Mouse (Mus musculus): ENCODE results near the gene Dcdc2a.

Gene Dcdc2a

GRCm38 (mm10) chr13:25055873-25056667, at the start of gene Dcdc2a:
TSS of gene Dcdc2a (plus strand) at chr13:25056004.
- DNase-seq (ENCODE audit: low spot score): no peak

- DNase-seq (ENCODE audit: low spot score): peak; percentile 52
These were observed 48.7 kb upstream of the Dcdc2a start for GRCm38 (mm10) chr13:25007115-25007514.

- no peak for DNase-seq (ENCODE audit: low spot score)
These were observed 37.5 kb upstream of the Dcdc2a start for GRCm38 (mm10) chr13:25018316-25018715.

- DNase-seq (ENCODE audit: low spot score): peak; percentile 85
These were observed 35.8 kb upstream of the Dcdc2a start, which contains the start of gene Mrs2 for GRCm38 (mm10) chr13:25019793-25020539. TSS of gene Mrs2 (minus strand) at chr13:25020379.

GRCm38 (mm10) chr13:25020540-25020892, 35.3 kb upstream of the Dcdc2a start:
- no peak for DNase-seq (ENCODE audit: low spot score)

- DNase-seq (ENCODE audit: low spot score): no peak
These were observed 33.4 kb upstream of the Dcdc2a start for GRCm38 (mm10) chr13:25022386-25022785.

GRCm38 (mm10) chr13:25023129-25023528, 32.7 kb upstream of the Dcdc2a start:
- DNase-seq (ENCODE audit: low spot score): no peak

- DNase-seq (ENCODE audit: low spot score): no peak
These were observed 31.1 kb upstream of the Dcdc2a start for GRCm38 (mm10) chr13:25024655-25025054.

GRCm38 (mm10) chr13:25026409-25027113, 29.2 kb upstream of the Dcdc2a start:
- DNase-seq (ENCODE audit: low spot score): no peak

GRCm38 (mm10) chr13:25027114-25027425, 28.7 kb upstream of the Dcdc2a start:
- no peak for DNase-seq (ENCODE audit: low spot score)

GRCm38 (mm10) chr13:25039488-25039887, 16.3 kb upstream of the Dcdc2a start:
- DNase-seq (ENCODE audit: low spot score): no peak

- DNase-seq (ENCODE audit: low spot score): no peak
These were observed 3.1 kb upstream of the Dcdc2a start for GRCm38 (mm10) chr13:25052671-25053070.

- no peak for DNase-seq (ENCODE audit: low spot score)
These were observed 671 bp upstream of the Dcdc2a start for GRCm38 (mm10) chr13:25055111-25055554.

GRCm38 (mm10) chr13:25066659-25067058, 10.9 kb downstream of the Dcdc2a start:
- no peak for DNase-seq (ENCODE audit: low spot score)

GRCm38 (mm10) chr13:25067183-25067582, 11.4 kb downstream of the Dcdc2a start:
- DNase-seq (ENCODE audit: low spot score): no peak

GRCm38 (mm10) chr13:25069765-25070164, 14.0 kb downstream of the Dcdc2a start:
- DNase-seq (ENCODE audit: low spot score): no peak

GRCm38 (mm10) chr13:25070791-25071190, 15.0 kb downstream of the Dcdc2a start:
- DNase-seq (ENCODE audit: low spot score): no peak

GRCm38 (mm10) chr13:25077262-25077661, 21.5 kb downstream of the Dcdc2a start:
- DNase-seq (ENCODE audit: low spot score): no peak

GRCm38 (mm10) chr13:25083144-25083572, 27.4 kb downstream of the Dcdc2a start:
- DNase-seq (ENCODE audit: low spot score): no peak

- no peak for DNase-seq (ENCODE audit: low spot score)
These were observed 29.3 kb downstream of the Dcdc2a start for GRCm38 (mm10) chr13:25085147-25085546.

GRCm38 (mm10) chr13:25091347-25091746, 35.5 kb downstream of the Dcdc2a start:
- DNase-seq (ENCODE audit: low spot score): no peak

GRCm38 (mm10) chr13:25093776-25094175, 38.0 kb downstream of the Dcdc2a start:
- DNase-seq (ENCODE audit: low spot score): no peak

GRCm38 (mm10) chr13:25094381-25094780, 38.6 kb downstream of the Dcdc2a start:
- DNase-seq (ENCODE audit: low spot score): no peak

All from spleen, adult 12 weeks (tissue).